Mouse (Mus musculus) embryonic stem cell, embryonic (primary cell): Measurements from ENCODE around the gene H13.

Experiments
- CTCF ChIA-PET, 4 experiments: fragments of 300-600 bp in 2 of 4; fragments of 350-600 bp in 2 of 4; sonication (Branson Sonifier 250); formaldehyde crosslinking; loops; one replicate each; lab custom pipeline; 2022; ENCODE audit warnings: inconsistent platforms in 2 of 4; lab: Charles Lee
- POLR2A ChIA-PET, 4 experiments: fragments of 300-600 bp in 2 of 4; fragments of 350-600 bp in 2 of 4; sonication (Branson Sonifier 250); formaldehyde crosslinking; loops; one replicate each; lab custom pipeline; 2022; ENCODE audit warnings: antibody characterized with exemption in 4 of 4, inconsistent platforms in 1 of 4; lab: Charles Lee

The H13 gene

DNA sequence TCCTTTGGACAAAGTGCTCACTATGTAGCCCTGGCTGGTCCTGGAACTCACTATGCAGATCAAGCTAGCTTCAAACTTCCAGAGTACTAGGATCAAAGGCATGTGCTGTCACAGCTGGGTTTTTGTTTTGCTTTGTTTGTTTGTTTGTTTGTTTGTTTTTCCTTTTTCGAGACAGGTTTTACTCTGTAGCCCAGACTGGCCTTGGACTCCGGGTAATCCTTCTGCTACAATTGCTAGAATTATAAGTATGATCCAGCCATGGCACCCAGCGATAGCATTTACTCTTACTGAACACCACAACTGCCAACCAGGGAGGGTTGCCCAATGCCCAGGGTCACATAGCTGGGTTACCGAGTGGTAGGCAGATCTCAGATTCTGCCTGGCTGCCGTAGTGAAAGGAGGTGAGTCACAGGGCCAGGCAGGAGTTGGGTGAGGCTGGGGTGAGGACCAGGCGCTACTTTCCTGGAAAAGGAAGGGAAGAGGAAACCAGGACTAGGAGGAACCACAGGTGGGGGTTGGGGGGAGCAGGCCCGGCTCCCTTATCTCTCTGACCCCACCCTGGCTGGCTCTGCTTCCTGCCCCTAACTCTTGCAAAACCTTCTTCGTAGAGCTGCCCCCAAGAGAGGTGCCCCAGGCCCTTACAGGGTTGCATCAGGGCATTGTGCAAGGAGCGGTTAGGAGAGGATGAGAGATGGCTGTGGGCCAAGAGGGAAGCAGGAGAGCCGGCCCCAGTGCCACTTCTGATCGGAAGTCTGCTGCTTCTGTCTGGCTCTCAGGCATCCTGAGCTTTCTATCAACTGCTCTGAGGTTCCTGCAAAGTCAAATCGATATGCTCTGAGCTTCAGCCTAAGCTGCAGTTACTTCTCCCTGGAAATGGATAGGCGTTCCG lies 72.1 kb downstream of the H13 start:
- CTCF ChIA-PET: interaction anchor here (0.5 to 4.4 kb wide), 31 partner anchors 9 to 263 kb away, joined by 3 to 53 read pairs (median 5); partner anchors contain the start of gene H13 (in 2 of the 4)
- POLR2A ChIA-PET: interaction anchor here in 3 of 4 experiments (0.7 to 24.6 kb wide), 40 partner anchors 10 to 121 kb away, joined by 3 to 728 read pairs (median 4); partner anchors contain the start of genes Mcts2 (in 2 of the 3), H13 (in 1 of the 3) and Tpx2 (in 1 of the 3)

DNA sequence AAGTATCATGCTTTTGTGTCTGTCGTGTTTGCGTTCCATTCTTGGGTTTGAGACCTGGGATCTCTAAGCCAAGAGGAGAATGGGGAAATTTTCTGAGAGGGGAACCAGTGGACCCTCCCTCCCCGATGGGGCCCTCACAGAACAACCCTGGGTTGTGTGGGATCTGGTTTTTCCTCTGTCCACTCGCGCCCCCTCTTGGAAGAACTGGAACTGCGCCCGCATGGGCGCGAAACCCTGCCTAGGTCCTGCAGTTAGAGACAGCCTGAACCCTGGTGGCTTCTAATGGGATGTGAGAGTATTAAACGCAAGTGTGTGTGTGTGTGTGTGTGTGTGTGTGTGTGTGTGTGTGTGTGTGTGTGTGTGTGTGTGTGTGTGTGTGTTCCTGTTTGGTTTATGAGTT lies 73.2 kb downstream of the H13 start:
- ChIA-PET POLR2A (interaction anchor here in 3 of 4 experiments (0.6 to 24.6 kb wide), 39 partner anchors 9 to 499 kb away, joined by 3 to 728 read pairs (median 5); partner anchors contain the start of genes H13 (in 1 of the 3), Mcts2 (in 1 of the 3) and Tpx2 (in 1 of the 3)), CTCF (interaction anchor here (0.5 to 4.4 kb wide), 38 partner anchors 13 to 515 kb away, joined by 3 to 53 read pairs (median 5); partner anchors contain the start of genes H13 (in 2 of the 4) and Trib3 (in 1 of the 4))

DNA sequence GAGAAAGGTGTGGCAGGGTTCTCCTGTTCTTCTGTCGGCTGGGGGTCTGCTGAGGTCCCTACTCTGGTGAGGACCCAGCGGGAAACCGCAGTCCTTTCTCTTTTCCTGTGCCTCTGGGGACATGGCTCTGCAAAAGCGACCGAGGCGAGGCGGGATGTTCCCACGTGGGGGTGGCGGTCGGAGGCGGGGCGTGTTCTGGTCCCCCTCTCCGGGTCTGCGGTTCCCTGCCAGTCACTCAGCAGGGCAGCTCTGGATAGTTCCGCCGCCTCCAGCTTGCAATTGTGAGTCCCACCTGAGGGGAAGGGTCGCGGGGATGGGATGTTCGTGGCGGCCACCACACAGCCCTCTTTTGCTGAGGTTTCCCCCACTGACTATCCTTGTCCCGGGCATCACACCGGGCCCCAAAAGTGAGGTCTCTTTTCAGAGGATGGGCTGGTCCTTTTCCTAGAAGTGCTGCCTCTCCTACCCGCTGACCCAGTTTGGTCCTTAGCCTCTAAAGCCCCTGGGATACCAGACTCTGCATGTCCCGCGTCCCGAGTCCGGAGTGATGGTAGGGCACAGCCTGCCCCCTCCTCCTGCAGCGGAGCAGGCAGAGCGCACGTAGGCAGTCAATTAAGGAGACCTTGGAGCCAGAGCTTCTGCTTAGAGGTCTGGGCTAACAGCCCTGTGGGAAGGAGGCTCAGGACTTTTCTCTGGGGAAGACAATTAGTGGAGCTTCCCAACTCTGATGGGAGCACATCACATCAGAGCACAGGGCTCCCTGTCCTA lies 84.9 kb downstream of the H13 start, which contains the start of gene Cox4i2:
TSS of gene Cox4i2 (plus strand) at position 230 of the 768 bp plus-strand sequence.
- ChIA-PET POLR2A (interaction anchor here (0.5 to 1.6 kb wide), 27 partner anchors 9 to 411 kb away, joined by 3 to 8 read pairs (median 3); partner anchors contain the start of genes H13 (in 1 of the 4) and Mcts2 (in 1 of the 4)), CTCF (interaction anchor here (0.5 to 1.6 kb wide), 11 partner anchors 10 to 85 kb away, joined by 3 to 12 read pairs (median 5); no protein-coding TSS in a partner anchor)

GRCm38 (mm10) chr2:152756474-152757393 lies 87.5 kb downstream of the H13 start:
- ChIA-PET POLR2A (interaction anchor here in 2 of 4 experiments (0.8 to 1.6 kb wide), 5 partner anchors 8 to 64 kb away, joined by 3 to 5 read pairs (median 3); no protein-coding TSS in a partner anchor), CTCF (interaction anchor here in 2 of 4 experiments (0.6 to 1.6 kb wide), 2 partner anchors 11 to 73 kb away, joined by 3 to 5 read pairs; no protein-coding TSS in a partner anchor)

DNA sequence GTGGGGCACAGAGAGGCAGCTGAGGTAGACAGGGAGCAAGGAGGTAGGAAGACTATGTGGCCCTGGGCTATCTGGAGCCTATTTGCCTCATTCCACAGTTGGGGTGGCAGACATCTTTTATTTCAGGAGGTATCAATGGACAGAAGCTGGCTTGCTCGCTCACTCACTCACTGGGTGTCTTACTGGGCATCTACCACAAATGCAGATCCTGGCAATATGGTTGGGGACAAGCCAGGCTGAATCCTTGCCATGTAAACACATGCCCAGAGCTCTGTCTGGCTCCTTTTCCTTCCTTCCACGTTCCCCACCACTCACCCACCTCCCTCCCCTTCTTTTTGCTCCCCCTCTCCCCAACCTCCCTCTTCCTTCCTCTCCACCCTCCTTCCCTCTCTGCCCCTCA lies 88.2 kb downstream of the H13 start:
- POLR2A ChIA-PET: interaction anchor here in 2 of 4 experiments (1.1 to 1.5 kb wide), 5 partner anchors 7 to 72 kb away, joined by 3 to 5 read pairs (median 3); no protein-coding TSS in a partner anchor
- CTCF ChIA-PET: interaction anchor here in 2 of 4 experiments (1.1 to 1.6 kb wide), 2 partner anchors 10 to 12 kb away, joined by 5 to 7 read pairs; no protein-coding TSS in a partner anchor
